Mouse (Mus musculus) liver, embryonic 16.5 days (tissue): ENCODE data around the gene Magi1. TPM values are rescaled to one million over a fixed set of nuclear protein-coding genes. Genes with fewer than 3 reads are reported as not detected.

ENCODE experiments used
- ATAC-seq: fragments of 200-750 bp; cut with Nextera tagmentation; 2 replicates; pipeline ENCODE4 v1.8.0; 2017; ENCODE audit warnings: low read depth, mild to moderate bottlenecking, moderate number of reproducible peaks, moderate library complexity
- H3K27ac ChIP-seq: fragments of 300-500 bp; sonication (generic); 2 replicates; pipeline ENCODE4 v1.5.1; 2014; ENCODE audit warnings: mild to moderate bottlenecking, low read length
- H3K27me3 ChIP-seq: fragments of 300-500 bp; sonication (generic); 2 replicates; pipeline ENCODE4 v1.6.1; 2014; ENCODE audit warnings: low read depth, low read length, mixed read lengths; ENCODE audit not compliant: control insufficient read depth, insufficient read depth
- H3K36me3 ChIP-seq: fragments of 300-500 bp; sonication (generic); 2 replicates; pipeline ENCODE4 v1.6.1; 2014; ENCODE audit warnings: mild to moderate bottlenecking; ENCODE audit not compliant: control insufficient read depth, insufficient read depth
- H3K4me1 ChIP-seq: fragments of 300-500 bp; sonication (generic); 2 replicates; pipeline ENCODE4 v1.6.1; 2014; ENCODE audit warnings: low read depth, low read length, mixed read lengths; ENCODE audit not compliant: control insufficient read depth
- H3K4me2 ChIP-seq: fragments of 300-500 bp; sonication (generic); 2 replicates; pipeline ENCODE4 v1.6.1; 2014; ENCODE audit warnings: low read depth, low read length, mixed read lengths
- H3K4me3 ChIP-seq: fragments of 300-500 bp; sonication (generic); 2 replicates; pipeline ENCODE4 v1.5.1; 2014; ENCODE audit warnings: low read depth, mild to moderate bottlenecking, low read length
- H3K9ac ChIP-seq: fragments of 300-500 bp; sonication (generic); 2 replicates; pipeline ENCODE4 v1.6.1; 2014; ENCODE audit warnings: low read depth, low read length
- H3K9me3 ChIP-seq: fragments of 300-500 bp; sonication (generic); replicated peaks from 2 replicates; pipeline ENCODE4 v1.6.1; 2016; ENCODE audit warnings: low read length; ENCODE audit not compliant: control insufficient read depth
- WGBS: fragments of 180-500 bp; shearing (Covaris S2); extraction: QIAGEN DNeasy Blood & Tissue Kit; methylation state at CpG from one replicate; pipeline ENCODE4 v1.1.7; 2014; ENCODE audit not compliant: insufficient replicate concordance; 5-methylcytosine and 5-hydroxymethylcytosine counted together
- polyA plus RNA-seq: library from polyadenylated mRNA; unstranded; fragments of >200 nt; fragmentation: Nextera tagmentation; extraction: Ambion mirVana; gene quantifications from 2 replicates; pipeline ENCODE4 v1.2.1, GENCODE M21; 2015

Magi1 gene
- polyA plus RNA-seq, 1 experiment from 2014 or later, result 1.3 TPM

- Histone ChIP-seq H3K9ac (no peak overlapping the region), H3K27ac (no peak overlapping the region), H3K36me3 (no peaks in the 10 kb centered on the region), H3K4me3 (no peak overlapping the region), H3K4me2 (no peak overlapping the region), H3K4me1 (no peaks in the 10 kb centered on the region), H3K27me3 (no peaks in the 10 kb centered on the region), H3K9me3 (no peaks in the 10 kb centered on the region)
- 58% methylated on average over 1 of the region's 1 CpGs for WGBS
- no peak for ATAC-seq
These were observed 410.2 kb downstream of the Magi1 start for GRCm38 (mm10) chr6:93873536-93873935.

GRCm38 (mm10) chr6:93871516-93871915, 412.2 kb downstream of the Magi1 start:
- Histone ChIP-seq H3K36me3 (no peaks in the 10 kb centered on the region), H3K4me2 (no peak overlapping the region), H3K9me3 (no peaks in the 10 kb centered on the region), H3K4me1 (no peaks in the 10 kb centered on the region), H3K27me3 (no peaks in the 10 kb centered on the region), H3K4me3 (no peak overlapping the region), H3K27ac (no peak overlapping the region), H3K9ac (no peak overlapping the region)
- no peak for ATAC-seq
- 61% methylated on average over 4 of the region's 4 CpGs for WGBS

DNA sequence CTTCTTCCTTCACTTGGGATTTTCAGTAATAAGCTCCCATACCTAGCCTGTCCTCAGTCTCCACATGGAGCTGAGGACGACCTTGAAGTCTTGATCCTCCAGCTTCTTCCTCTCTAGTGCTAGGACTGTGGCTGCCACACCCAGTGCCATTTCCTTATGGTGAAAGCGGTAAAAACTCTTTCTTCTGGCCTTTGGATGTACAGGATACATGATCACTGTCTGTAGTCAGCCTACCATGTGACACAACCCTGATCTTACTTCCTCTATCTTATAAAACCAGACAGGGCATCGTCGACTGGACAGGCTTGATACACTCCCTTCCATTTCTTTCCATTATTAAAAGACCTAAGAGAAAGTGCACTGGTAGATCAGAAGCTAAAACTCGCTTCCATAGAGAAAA, 413.7 kb downstream of the Magi1 start:
- no peak overlapping the region for H3K4me2 ChIP-seq
- no peak overlapping the region for H3K9ac ChIP-seq
- H3K27ac ChIP-seq, result no peak overlapping the region
- no peaks in the 10 kb centered on the region for H3K4me1 ChIP-seq
- no peak for ATAC-seq
- H3K9me3 ChIP-seq, result no peaks in the 10 kb centered on the region
- no peak overlapping the region for H3K4me3 ChIP-seq
- no peaks in the 10 kb centered on the region for H3K27me3 ChIP-seq
- H3K36me3 ChIP-seq, result no peaks in the 10 kb centered on the region
- WGBS, result 27% methylated on average over 5 of the region's 5 CpGs

DNA sequence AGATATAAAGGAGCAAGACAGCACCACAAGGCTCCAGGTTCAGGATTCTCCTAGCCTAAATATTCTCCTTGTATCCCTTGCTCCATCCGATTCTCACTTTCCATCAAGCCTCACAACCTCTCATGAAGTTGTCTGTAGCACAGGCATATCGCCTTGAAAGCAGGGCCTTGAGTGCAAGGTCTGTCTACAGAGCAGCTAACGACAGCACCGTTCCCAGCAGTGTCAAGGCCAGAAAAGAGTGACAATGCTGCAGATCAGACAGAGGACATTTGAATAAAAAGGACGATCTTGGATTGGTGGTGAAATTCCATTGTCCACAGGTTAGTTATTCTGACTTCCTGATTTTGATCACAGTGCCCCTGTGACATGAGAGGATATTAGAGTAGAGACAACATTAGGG, 421.5 kb downstream of the Magi1 start:
- no peaks in the 10 kb centered on the region for H3K9me3 ChIP-seq
- H3K4me3 ChIP-seq, result no peak overlapping the region
- no peaks in the 10 kb centered on the region for H3K4me1 ChIP-seq
- ATAC-seq, result no peak
- no peaks in the 10 kb centered on the region for H3K27me3 ChIP-seq
- no peak overlapping the region for H3K27ac ChIP-seq
- no peak overlapping the region for H3K9ac ChIP-seq
- H3K36me3 ChIP-seq, result no peaks in the 10 kb centered on the region
- WGBS, result 70% methylated on average over 5 of the region's 5 CpGs
- no peak overlapping the region for H3K4me2 ChIP-seq

GRCm38 (mm10) chr6:93856783-93857182, 426.9 kb downstream of the Magi1 start:
- Histone ChIP-seq H3K4me1 (no peaks in the 10 kb centered on the region), H3K4me2 (no peak overlapping the region), H3K27ac (no peak overlapping the region), H3K4me3 (no peak overlapping the region), H3K27me3 (no peaks in the 10 kb centered on the region), H3K36me3 (no peaks in the 10 kb centered on the region), H3K9me3 (no peaks in the 10 kb centered on the region), H3K9ac (no peak overlapping the region)
- ATAC-seq, result no peak
- 46% methylated on average over 1 of the region's 1 CpGs for WGBS

DNA sequence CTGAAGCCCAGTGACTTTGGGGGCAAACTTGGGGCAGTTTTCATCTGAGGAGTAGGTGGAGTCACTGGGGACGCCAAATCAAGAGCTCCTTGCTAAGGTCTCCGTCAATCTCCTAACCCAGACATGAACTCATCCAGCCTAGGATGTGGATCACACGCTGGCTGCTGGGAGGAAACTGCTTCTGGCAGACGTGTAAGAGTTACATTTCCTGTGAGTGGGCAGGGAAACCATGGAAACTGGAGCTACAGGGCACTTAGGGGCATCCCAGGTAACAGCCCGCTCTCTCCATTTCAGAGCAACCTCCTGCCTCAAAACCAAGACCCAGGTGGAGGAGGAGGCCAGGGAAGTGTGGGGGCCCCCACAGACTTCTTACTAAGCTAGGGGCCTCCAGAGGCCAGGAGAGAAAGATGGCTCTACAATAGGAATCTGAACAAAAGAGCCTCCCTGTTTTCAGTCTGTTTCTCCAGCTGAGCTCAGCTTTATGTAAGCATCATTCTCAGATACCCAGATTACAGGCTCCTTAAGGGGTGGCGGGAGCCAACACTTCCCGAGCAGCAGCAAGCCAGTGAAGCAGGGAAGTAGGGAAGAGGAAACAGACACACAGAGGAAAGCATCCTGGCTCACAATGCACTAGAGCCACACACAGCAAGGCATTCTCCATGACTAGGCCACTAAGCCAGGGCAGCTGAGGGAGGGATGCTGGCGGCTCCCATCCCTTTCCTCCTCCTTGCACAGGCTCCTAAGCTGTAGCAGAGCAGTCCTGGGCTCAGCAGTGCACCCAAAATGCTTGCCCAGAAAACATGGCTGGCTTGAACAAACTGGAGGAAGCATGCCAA, 427.7 kb downstream of the Magi1 start:
- Histone ChIP-seq H3K36me3 (no peaks in the 10 kb centered on the region), H3K27me3 (no peaks in the 10 kb centered on the region), H3K9ac (no peak overlapping the region), H3K4me1 (no peaks in the 10 kb centered on the region), H3K9me3 (no peaks in the 10 kb centered on the region), H3K4me2 (no peak overlapping the region), H3K27ac (no peak overlapping the region), H3K4me3 (no peak overlapping the region)
- 41% methylated on average over 8 of the region's 8 CpGs for WGBS
- no peak for ATAC-seq

- Histone ChIP-seq H3K4me3 (no peak overlapping the region), H3K36me3 (no peaks in the 10 kb centered on the region), H3K4me2 (no peak overlapping the region), H3K9me3 (no peaks in the 10 kb centered on the region), H3K9ac (no peak overlapping the region), H3K27ac (no peak overlapping the region), H3K27me3 (no peaks in the 10 kb centered on the region), H3K4me1 (no peaks in the 10 kb centered on the region)
- no peak for ATAC-seq
- 57% methylated on average over 7 of the region's 7 CpGs for WGBS
These were observed 434.6 kb downstream of the Magi1 start for GRCm38 (mm10) chr6:93848942-93849790.

DNA sequence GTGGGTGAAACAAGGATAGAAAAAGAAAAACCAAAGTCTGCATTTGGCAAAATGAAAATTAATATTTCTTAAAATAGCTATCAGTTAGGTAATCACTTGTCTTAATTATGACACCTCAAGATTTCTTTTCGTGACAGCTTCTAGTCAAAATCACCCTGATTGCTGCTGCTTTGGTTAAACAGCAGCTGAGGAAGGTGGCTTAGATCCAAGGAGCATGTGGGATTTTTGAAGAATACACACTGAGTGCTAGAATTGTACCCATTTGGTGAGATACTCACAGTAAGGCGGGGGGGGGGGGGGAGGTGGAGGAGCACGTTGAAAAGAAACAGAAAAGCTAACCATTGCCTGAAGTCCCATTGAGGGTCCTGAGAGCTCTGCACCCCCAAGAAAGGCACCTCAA, 438.2 kb downstream of the Magi1 start:
- Histone ChIP-seq H3K9ac (no peak overlapping the region), H3K27ac (no peak overlapping the region), H3K4me3 (no peak overlapping the region), H3K4me1 (no peaks in the 10 kb centered on the region), H3K36me3 (no peaks in the 10 kb centered on the region), H3K9me3 (no peaks in the 10 kb centered on the region), H3K27me3 (no peaks in the 10 kb centered on the region), H3K4me2 (no peak overlapping the region)
- 47% methylated on average over 3 of the region's 3 CpGs for WGBS
- ATAC-seq, result no peak

DNA sequence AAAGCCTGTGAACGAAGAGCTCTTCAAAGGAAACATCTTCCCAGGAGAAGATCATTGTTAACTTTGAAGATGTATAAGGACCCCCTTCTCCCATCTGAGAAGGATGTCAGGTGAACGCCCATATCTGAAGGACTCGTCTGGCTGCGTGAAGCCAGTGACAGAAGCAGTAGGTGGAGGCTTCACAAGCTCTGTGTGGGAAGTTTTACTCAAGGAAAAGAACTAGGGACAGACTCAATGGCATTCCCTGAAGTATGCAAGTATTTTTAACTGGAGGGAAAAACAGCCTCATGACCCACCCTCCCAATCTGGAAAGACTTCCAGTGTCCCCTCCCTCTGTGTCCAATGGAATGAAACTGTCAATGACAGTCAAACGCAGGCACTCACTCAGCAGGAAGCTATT, 438.6 kb downstream of the Magi1 start:
- H3K9me3 ChIP-seq, result no peaks in the 10 kb centered on the region
- H3K9ac ChIP-seq, result no peak overlapping the region
- no peaks in the 10 kb centered on the region for H3K4me1 ChIP-seq
- WGBS, result 63% methylated on average over 5 of the region's 5 CpGs
- H3K27me3 ChIP-seq, result no peaks in the 10 kb centered on the region
- no peak overlapping the region for H3K4me2 ChIP-seq
- no peak overlapping the region for H3K27ac ChIP-seq
- H3K4me3 ChIP-seq, result no peak overlapping the region
- no peaks in the 10 kb centered on the region for H3K36me3 ChIP-seq
- ATAC-seq, result no peak
